Mouse (Mus musculus): ENCODE measurements around the gene Tmub1. TPM values are rescaled to one million over a fixed set of nuclear protein-coding genes. Genes with fewer than 3 reads are reported as not detected.

The Tmub1 gene
- total RNA-seq, 2 experiments from 2014 or later = 22.2 to 22.5 TPM

DNA sequence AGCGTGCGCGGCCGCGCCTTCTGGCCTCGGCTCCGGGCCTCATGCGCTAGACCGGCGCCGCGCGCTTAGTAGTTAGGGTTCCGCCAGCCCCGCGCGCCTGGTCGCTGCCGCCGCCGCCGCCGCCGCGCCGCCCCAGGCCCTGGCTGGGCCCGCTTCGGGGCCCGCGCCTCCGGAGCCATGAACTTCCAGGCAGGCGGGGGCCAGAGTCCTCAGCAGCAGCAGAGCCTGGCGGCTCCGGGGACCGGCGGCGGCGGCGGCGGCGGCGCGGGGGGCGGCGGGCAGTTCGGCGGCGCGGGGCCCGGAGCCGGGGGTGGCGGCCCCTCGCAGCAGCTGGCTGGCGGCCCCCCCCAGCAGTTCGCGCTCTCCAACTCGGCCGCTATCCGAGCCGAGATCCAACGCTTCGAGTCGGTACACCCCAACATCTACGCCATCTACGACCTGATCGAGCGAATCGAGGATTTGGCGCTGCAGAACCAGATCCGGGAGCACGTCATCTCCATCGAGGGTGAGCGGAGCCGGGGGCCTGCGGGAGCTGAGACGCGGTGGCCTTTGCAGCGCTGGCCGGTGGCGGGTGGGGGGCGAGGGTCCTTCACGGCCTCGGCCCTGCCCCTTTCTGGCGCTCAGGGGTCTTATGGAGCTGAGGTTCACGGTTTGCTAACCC lies 4.5 kb upstream of the Tmub1 start, which contains the start of gene Agap3:
TSS of gene Agap3 (plus strand) at position 148 of the 661 bp plus-strand sequence.
- DNase-seq (ENCODE audit: low spot score in 2 of 2) = no peak
- Histone ChIP-seq H3K27ac (peak within 1 kb of the TSS; percentile 96), H3K4me3 (peak within 1 kb of the TSS; percentile 91)
- TF ChIP-seq CTCF (conservative IDR thresholded peaks at IDR 0.05) = no peak

DNA sequence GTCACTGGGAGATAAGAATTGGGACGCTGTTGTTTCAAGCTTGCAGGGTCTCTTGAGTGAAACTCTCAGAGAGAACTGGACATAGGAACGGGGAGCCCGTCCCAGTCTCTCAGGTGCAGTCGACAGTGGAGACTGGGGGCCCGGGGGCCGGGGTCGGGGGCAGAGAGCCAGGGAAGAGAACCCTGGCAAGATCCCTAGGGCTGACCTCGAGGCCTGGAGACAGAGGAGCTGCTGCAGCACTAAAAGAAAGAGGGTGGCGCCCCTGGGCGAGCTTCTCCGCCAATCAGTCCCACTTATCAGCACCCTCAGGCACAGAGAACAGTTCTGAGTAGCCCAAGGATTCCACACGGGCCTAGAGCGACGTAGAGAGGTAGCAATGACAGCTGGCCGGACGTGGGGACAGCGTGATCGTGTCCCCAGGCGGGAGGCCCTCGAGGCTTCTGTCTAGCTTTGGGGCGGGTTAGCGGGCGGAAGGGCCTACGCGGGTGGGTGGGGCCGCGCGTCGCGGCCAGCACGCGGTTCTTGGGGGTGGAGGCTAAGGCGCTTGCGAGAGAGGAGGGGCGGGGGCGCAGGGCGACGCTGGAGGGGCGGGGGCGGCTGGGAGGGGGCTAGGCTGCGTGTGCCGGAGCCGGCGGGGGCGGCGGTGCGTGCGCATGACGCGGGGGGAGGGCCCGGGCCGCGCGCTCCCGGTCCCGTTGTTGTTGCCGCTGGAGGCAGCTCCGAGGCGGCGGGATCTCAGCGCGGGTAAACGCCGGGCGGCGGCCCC lies 3.8 kb upstream of the Tmub1 start:
- H3K4me3 ChIP-seq = peak overlapping the region; percentile 91
- peak; percentile 80 to 88 for DNase-seq (ENCODE audit: low spot score in 2 of 2)
- H3K27ac ChIP-seq = peak overlapping the region; percentile 96
- no peak; the same call in 1 of the 2 replicates for TF ChIP-seq CTCF (conservative IDR thresholded peaks at IDR 0.05)

DNA sequence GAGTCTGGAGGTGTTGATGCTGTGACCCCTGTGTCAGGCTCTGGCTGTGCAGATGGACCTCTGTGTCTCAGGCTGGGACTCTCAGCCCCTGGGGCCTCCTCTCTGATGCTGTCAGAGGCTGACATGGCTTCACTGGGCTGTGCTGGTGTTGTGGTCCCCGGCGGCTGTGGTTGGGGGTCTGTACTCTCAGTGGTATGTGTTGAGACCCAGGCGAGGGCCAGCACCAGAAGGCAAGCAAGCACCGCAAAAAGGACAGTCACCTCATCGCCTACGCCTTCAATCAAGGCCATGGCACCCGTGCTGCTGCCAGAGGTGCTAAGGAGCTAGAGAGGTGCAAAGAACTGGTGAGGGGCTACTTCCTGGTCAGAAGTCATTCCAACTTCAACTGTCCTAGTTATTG lies 1.0 kb downstream of the Tmub1 start:
- Histone ChIP-seq H3K27ac (no peak overlapping the region), H3K4me3 (no peak overlapping the region)
- no peak for TF ChIP-seq CTCF (conservative IDR thresholded peaks at IDR 0.05)
- DNase-seq (ENCODE audit: low spot score in 2 of 2) = no peak

DNA sequence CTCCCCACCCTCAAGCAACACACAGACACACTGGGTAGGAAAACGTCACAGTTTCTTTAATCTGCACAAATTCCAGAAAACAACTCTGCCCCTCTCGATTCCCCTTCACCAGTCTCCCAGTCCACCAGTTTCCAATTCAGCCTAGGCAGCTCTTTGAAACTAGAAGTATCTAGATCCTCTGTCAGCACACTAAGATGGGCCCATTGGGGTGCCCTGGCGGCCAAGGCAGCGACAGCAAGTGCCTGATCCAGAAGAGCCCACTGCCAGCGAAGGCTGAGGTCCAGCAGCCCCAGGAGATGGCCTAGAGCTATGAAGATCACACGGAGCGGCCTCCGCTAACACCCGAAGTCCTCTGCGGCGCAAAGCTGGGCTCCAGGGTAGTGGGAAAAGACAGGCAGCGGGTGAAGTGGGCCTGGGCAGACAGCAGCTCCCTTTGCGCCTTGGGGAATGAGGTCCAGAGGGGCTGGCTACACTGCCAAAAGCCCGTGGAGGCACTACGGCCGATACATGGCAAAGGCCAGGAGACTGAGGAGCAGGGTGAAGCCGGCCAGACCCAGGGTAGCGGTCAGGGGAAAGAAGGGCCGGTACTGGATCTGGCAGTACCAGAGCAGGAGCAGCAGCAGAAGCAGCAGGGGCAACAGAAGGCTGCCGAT lies 2.1 kb downstream of the Tmub1 start:
- TF ChIP-seq CTCF (conservative IDR thresholded peaks at IDR 0.05) = peak; percentile 51
- no peak for DNase-seq (ENCODE audit: low spot score in 2 of 2)
- H3K4me3 ChIP-seq = peak overlapping the region; percentile 77
- H3K27ac ChIP-seq = peak overlapping the region; percentile 97

DNA sequence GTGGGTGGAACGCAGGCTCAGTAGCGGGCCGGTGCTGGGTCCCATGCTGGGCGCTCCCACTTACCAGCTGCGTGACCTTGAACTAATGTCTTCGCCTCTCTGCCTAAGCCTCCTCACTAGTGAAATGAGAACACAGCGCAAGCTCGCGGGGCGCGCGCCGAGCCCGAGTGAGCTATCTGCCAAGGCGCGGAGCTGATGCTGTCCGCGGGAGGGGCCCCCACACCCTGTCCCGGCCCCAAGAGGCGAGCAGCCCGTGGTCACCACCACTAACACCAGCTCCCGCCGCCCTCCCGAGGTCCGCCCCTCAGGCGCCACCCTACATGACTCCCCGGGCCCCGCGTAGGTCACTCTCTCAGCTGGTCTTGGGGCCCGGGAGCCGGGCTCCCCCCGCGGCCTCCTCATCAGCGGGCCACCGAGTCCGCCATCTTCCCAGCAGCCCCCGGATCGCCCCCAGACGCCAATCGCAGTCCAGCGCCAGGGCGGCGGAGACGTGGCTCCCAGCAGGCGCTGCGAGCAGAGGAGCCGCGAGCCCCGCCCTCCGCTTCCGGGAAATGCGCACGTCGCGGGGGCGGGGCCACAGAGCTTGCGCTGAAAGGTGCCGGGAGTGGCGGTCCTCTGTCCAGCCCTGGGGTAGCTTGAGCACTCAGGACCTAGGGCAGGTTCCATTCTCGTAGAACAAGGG lies 2.8 kb downstream of the Tmub1 start, which contains the start of gene Fastk:
TSS of gene Fastk (minus strand) at position 542 of the 682 bp plus-strand sequence.
- Histone ChIP-seq H3K27ac (peak within 1 kb of the TSS; percentile 97), H3K4me3 (peak within 1 kb of the TSS; percentile 77)
- no peak for TF ChIP-seq CTCF (conservative IDR thresholded peaks at IDR 0.05)
- DNase-seq (ENCODE audit: low spot score in 2 of 2) = peak; percentile 95

DNA sequence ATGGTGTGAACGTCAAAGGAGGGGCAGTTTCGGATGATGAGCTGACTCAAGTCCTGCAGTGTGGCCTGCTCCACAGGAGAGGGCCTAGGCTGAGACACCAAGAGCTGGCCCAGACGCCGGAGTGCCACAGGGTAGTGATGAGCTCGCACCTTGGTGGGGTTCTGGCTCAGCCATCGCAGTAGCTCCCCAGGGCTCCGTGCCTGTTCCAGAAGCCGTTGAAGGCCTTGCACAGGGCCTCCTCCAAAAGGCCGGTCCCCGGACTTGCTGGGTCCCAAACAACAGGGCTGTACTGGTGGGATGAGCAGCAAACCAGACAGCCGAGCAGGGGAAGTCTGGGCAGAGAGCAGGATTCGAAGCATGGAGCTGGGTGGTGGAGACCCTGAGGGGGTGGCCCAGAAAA lies 3.7 kb downstream of the Tmub1 start:
- DNase-seq (ENCODE audit: low spot score in 2 of 2) = no peak
- peak overlapping the region; percentile 97 for H3K27ac ChIP-seq
- peak overlapping the region; percentile 77 for H3K4me3 ChIP-seq
- no peak for TF ChIP-seq CTCF (conservative IDR thresholded peaks at IDR 0.05)

DNA sequence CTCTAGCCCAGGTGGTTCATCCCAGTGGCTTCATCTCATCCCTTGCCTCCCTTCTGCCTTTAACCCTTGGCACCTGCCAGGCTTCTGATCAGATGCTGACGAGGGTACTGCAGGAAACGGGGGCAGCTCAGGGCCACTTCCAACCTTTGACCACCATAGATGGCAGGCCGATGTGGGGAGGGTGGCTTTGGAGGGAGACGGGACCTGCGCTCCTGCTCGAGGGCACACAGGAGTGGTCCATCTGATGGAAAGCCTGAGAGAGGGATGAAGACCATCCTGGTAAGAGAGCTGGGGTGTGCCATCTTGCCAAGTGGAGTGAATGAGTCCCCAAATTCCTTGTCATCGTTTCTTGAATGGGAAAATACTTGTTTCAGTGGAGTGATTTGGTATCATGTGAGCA lies 4.5 kb downstream of the Tmub1 start:
- TF ChIP-seq CTCF (conservative IDR thresholded peaks at IDR 0.05) = no peak
- Histone ChIP-seq H3K4me3 (no peak overlapping the region), H3K27ac (no peak overlapping the region)
- DNase-seq (ENCODE audit: low spot score in 2 of 2) = no peak

DNA sequence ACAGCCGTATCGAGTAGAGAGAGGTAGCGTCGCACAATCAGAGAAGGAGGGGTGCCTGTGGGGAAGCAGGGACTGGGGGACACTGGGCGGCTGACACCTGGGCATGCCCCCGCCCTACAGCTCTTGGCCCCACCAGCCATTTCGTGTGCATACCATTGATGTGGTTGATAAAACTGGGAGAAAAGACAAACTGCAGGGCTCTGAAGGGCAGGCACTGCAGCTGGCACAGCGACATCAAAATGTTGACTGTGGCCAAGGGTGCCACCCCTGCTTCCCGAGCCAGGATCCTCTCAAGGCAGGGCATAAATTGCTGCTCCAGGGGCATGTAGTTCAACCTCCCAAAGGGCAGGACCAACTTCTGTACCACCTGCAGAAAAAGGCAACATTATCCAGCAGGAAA lies 5.6 kb downstream of the Tmub1 start:
- no peak for TF ChIP-seq CTCF (conservative IDR thresholded peaks at IDR 0.05)
- no peak overlapping the region for H3K4me3 ChIP-seq
- no peak for DNase-seq (ENCODE audit: low spot score in 2 of 2)
- H3K27ac ChIP-seq = no peak overlapping the region

DNA sequence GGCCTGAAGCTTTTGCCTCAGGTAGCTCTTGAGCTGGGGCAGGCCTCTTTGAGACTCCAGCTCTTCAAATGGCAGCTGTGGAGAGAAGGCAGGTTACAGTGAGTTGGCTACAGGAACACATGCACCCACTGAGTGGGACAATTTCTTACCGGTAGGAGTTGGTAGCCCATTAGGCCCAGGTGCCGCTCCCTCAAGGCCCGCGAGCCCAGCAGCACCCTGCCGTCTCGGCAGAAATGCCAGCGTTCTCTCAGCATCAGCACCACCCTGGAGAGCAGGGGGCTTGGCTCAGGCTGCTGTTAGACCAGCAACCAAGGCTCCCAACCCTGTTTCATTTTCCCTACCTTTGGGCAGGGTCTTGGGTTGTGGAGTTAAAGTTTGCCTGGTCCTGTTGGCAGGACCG lies 6.5 kb downstream of the Tmub1 start:
- Histone ChIP-seq H3K27ac (no peak overlapping the region), H3K4me3 (no peak overlapping the region)
- TF ChIP-seq CTCF (conservative IDR thresholded peaks at IDR 0.05) = no peak
- no peak for DNase-seq (ENCODE audit: low spot score in 2 of 2)

DNA sequence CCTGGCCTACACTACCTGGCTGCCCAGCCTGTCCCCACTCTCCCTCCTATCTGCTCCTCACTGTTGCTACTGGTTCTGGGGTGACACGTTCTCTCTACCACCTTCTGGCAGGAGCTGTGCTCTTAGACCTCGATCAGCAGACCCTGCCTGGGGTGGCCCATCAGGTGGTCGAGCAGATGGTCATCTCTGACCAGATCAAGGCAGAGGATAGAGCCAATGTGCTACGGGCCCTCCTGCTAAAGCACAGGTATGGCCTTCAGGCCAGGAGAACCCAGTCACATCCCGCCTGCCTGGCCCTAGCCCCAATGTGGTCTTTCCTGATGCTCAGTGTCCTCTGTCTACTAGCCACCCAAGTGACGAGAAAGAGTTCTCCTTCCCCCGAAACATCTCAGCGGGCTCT lies 13.7 kb downstream of the Tmub1 start:
- no peak for DNase-seq (ENCODE audit: low spot score in 2 of 2)
- H3K4me3 ChIP-seq = no peak overlapping the region
- no peak for TF ChIP-seq CTCF (conservative IDR thresholded peaks at IDR 0.05)
- H3K27ac ChIP-seq = no peak overlapping the region

DNA sequence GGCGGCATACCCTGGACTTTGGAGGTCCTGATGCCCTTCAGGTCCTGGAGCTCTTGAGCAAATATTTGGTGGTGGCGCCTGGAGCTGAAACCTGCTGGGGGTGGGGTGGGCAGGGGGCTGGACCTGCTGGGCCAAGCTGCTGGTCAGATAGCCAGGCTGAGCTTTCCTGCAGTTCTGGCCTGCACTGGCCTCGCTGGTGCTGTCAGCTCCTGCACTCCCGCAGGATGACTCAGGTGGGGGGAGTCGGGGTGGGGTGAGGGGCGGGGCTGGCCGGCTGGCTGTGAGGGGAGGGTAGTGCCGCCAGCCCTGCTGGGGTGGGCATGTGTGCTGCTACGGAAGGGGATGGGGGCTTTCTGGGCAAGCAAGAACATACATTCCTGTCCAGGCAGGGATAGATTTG lies 19.1 kb downstream of the Tmub1 start:
- Histone ChIP-seq H3K27ac (no peak overlapping the region), H3K4me3 (no peak overlapping the region)
- TF ChIP-seq CTCF (conservative IDR thresholded peaks at IDR 0.05) = no peak
- DNase-seq (ENCODE audit: low spot score in 2 of 2) = no peak

DNA sequence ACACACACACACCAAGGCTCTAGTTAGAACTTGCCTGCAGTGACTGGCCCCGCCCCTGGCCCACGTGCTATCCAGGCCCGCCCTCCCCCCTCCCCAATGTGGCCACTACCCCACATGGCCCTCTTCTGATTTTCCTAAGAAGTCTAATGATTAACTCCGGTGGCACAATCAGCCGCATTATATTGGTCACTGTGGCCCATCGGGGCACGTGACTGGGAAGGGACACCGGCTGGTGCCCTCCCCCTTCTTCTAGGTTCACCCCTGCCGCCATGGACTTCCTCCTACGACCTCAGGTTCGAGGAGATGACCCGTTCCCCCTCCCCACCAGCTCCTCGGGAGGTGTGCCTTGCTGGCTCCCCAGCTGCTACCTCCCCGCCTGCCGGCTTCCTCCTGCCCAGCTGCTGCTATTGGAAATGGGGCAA lies 19.7 kb downstream of the Tmub1 start:
- no peak for DNase-seq (ENCODE audit: low spot score in 2 of 2)
- TF ChIP-seq CTCF (conservative IDR thresholded peaks at IDR 0.05) = no peak
- no peak overlapping the region for H3K27ac ChIP-seq
- no peak overlapping the region for H3K4me3 ChIP-seq

DNA sequence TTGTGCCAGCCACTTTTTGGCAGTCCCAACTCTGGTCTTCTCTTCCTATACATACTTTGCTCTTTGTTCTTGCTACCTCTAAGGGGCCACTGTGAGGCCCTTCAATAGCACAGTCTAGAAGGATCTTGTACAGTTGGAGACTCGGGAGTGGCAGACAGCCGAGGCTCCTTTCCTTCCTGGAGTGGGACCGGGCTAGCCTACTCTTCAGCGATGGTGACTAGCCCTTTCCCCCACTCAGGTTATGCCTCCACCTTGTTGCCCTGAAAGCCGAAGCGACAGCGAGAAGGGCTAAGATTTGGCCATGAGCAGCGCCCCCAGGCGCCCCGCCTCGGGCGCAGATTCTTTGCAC lies 20.4 kb downstream of the Tmub1 start:
- no peak for DNase-seq (ENCODE audit: low spot score in 2 of 2)
- Histone ChIP-seq H3K27ac (no peak overlapping the region), H3K4me3 (no peak overlapping the region)
- TF ChIP-seq CTCF (conservative IDR thresholded peaks at IDR 0.05) = no peak
